Mouse (Mus musculus) testis, adult 2 months (tissue): ENCODE data around the gene Dnajb8. TPM values are rescaled to one million over a fixed set of nuclear protein-coding genes. Genes with fewer than 3 reads are reported as not detected.

Source experiments
- H3K27ac ChIP-seq: fragments of 200-500 bp; 2 replicates; pipeline ENCODE4 v1.5.1; 2012; ENCODE audit warnings: low read depth, low read length; ENCODE audit not compliant: control insufficient read depth, insufficient read depth
- H3K27me3 ChIP-seq: fragments of 200-500 bp; 2 replicates; pipeline ENCODE4 v1.6.1; 2012; ENCODE audit warnings: mild to moderate bottlenecking, low read length, moderate library complexity; ENCODE audit not compliant: control insufficient read depth, insufficient read depth
- H3K36me3 ChIP-seq: fragments of 200-500 bp; 2 replicates; pipeline ENCODE4 v1.6.1; 2012; ENCODE audit warnings: mild to moderate bottlenecking, low read length; ENCODE audit not compliant: control insufficient read depth, insufficient read depth
- H3K4me1 ChIP-seq: fragments of 200-500 bp; 2 replicates; pipeline ENCODE4 v1.6.1; 2012; ENCODE audit warnings: low read length; ENCODE audit not compliant: control insufficient read depth, insufficient read depth
- H3K4me3 ChIP-seq: fragments of 200-500 bp; 2 replicates; pipeline ENCODE4 v1.5.1; 2012; ENCODE audit warnings: low read depth, mild to moderate bottlenecking, low read length, moderate library complexity, mixed read lengths; ENCODE audit not compliant: control insufficient read depth
- CTCF ChIP-seq: fragments of 200-500 bp; IDR thresholded peaks from 2 replicates; pipeline ENCODE4 v1.5.1; 2012; ENCODE audit warnings: low read depth, mild to moderate bottlenecking, inconsistent platforms, low read length, moderate library complexity; ENCODE audit not compliant: control insufficient read depth, insufficient read depth, insufficient replicate concordance
- POLR2A ChIP-seq: fragments of 200-500 bp; IDR thresholded peaks from 2 replicates; pipeline ENCODE4 v1.6.1; 2012; ENCODE audit warnings: low read depth, mild to moderate bottlenecking, inconsistent platforms, low read length, moderate library complexity; ENCODE audit not compliant: control insufficient read depth
- polyA plus RNA-seq: library from polyadenylated mRNA; depleted of rRNA; stranded (reverse); fragments of >200 nt; gene quantifications from 2 replicates; pipeline ENCODE4 v1.2.3, GENCODE M21; 2012; rRNA removed

The Dnajb8 gene
- polyA plus RNA-seq, 1 experiment, result 738 TPM

DNA sequence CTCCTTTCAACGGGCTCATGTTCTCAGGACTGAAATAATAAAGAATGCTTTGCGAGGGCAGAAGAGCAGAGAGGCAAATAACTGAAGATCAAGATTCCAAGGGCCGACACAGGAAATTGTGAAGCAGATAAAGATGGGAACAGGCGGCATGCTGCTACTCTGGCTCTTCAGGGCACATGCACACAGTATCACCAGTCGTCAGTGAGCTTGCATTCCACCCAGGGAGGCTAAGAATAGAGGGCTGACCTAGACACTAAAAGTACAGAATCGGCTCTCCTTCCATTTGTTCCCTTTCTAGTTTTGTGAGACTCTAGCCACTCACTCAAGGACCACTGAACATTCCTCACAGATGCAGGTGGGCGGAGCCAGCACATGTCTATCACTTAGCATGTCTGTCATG, 79.2 kb downstream of the Dnajb8 start:
- H3K4me3 ChIP-seq, result no peak overlapping the region
- H3K4me1 ChIP-seq, result no peaks in the 10 kb centered on the region
- no peaks in the 10 kb centered on the region for H3K27me3 ChIP-seq
- no peaks in the 10 kb centered on the region for H3K36me3 ChIP-seq
- H3K27ac ChIP-seq, result no peak overlapping the region
- TF ChIP-seq POLR2A (no peak), CTCF (no peak)

Other genes with a start within 250 kb of the Dnajb8 start
- gene H1fx, start 240.6 kb upstream of the Dnajb8 start, polyA plus RNA-seq, result 68.7 and 101 TPM in 2 replicates
- 51.5 and 52.1 TPM in 2 replicates for gene Rab7, start 177.0 kb upstream of the Dnajb8 start, polyA plus RNA-seq
- 215 and 230 TPM in 2 replicates for gene Rpn1, start 137.8 kb upstream of the Dnajb8 start, polyA plus RNA-seq
- gene Gata2, start 28.4 kb upstream of the Dnajb8 start, polyA plus RNA-seq, result 44.7 and 54.1 TPM in 2 replicates
- gene Eefsec, start 224.3 kb downstream of the Dnajb8 start, polyA plus RNA-seq, result 43.1 and 43.4 TPM in 2 replicates
- 26.3 and 27.0 TPM in 2 replicates for gene Ruvbl1, start 243.1 kb downstream of the Dnajb8 start, polyA plus RNA-seq